Mouse (Mus musculus) heart, adult 8-10 months (tissue): ENCODE results near the gene Tceal8. TPM values are rescaled to one million over a fixed set of nuclear protein-coding genes. Genes with fewer than 3 reads are reported as not detected.

Experiments used
- DNase-seq: peaks from one replicate; pipeline ENCODE4 v3.0.0; 2022; ENCODE audit warnings: low spot score
- microRNA-seq: library from miRNA; unstranded; fragments of <30 nt; microRNA quantifications from one replicate; pipeline ENCODE4 v1.2.0, GENCODE M21; 2022
- total RNA-seq, 4 experiments: library from RNA; stranded (reverse); gene quantifications; 2 replicates each; pipeline ENCODE4 v1.2.4; 2022

The Tceal8 gene
- total RNA-seq, 4 experiments from 2014 or later, result 7.5 to 15.7 (median 13.2) TPM

- DNase-seq, result no peak
These were observed 36.6 kb downstream of the Tceal8 start for GRCm38 (mm10) chrX:136135559-136135958.

GRCm38 (mm10) chrX:136127744-136128064, 44.4 kb downstream of the Tceal8 start:
- DNase-seq, result no peak

GRCm38 (mm10) chrX:136127038-136127743, 45.0 kb downstream of the Tceal8 start:
- no peak for DNase-seq

Small RNA genes within 50 kb of the gene (microRNA-seq; reads per million reads assigned to microRNA genes)
- gene Mir6383, result not detected

Other genes with a start within 250 kb of the Tceal8 start
- 1 to 10 TPM in 2 of 4 experiments, under 1 TPM in 2; 0.43 to 1.2 (median 0.91) TPM for gene Arxes2, start 178.5 kb downstream of the Tceal8 start, total RNA-seq
- gene Arxes1, start 139.0 kb downstream of the Tceal8 start, total RNA-seq, result under 1 TPM in 3 of 4 experiments, not detected in 1; 0.20 to 0.50 (median 0.22) TPM
- not detected for gene Bex2, start 104.1 kb downstream of the Tceal8 start, total RNA-seq
- gene Nxf3, start 87.1 kb downstream of the Tceal8 start, total RNA-seq, result under 1 TPM in 1 of 4 experiments, not detected in 3; 0.08 TPM
- gene Bex4, start 33.3 kb downstream of the Tceal8 start, total RNA-seq, result 1 to 10 TPM in 2 of 4 experiments, under 1 TPM in 1, not detected in 1; 0.88 to 1.5 (median 1.5) TPM
- not detected for gene Tceal5, start 31.5 kb upstream of the Tceal8 start, total RNA-seq
- 1 to 10 TPM in 1 of 4 experiments, under 1 TPM in 2, not detected in 1; 0.75 to 1.0 (median 0.97) TPM for gene Tceal7, start 42.4 kb upstream of the Tceal8 start, total RNA-seq
- gene Bex1, start 43.2 kb upstream of the Tceal8 start, total RNA-seq, result 1 to 10 TPM; 1.7 to 5.2 (median 2.7) TPM
- 10 to 100 TPM; 14.8 to 24.2 (median 19.7) TPM for gene Tceal9, start 72.7 kb upstream of the Tceal8 start, total RNA-seq
- gene Bex3, start 97.9 kb upstream of the Tceal8 start, total RNA-seq, result 10 to 100 TPM in 1 of 4 experiments, 1 to 10 TPM in 3; 3.8 to 10.3 (median 6.9) TPM